20 mouse cellular contexts compared by ENCODE assay signal in the genomic region with DNA sequence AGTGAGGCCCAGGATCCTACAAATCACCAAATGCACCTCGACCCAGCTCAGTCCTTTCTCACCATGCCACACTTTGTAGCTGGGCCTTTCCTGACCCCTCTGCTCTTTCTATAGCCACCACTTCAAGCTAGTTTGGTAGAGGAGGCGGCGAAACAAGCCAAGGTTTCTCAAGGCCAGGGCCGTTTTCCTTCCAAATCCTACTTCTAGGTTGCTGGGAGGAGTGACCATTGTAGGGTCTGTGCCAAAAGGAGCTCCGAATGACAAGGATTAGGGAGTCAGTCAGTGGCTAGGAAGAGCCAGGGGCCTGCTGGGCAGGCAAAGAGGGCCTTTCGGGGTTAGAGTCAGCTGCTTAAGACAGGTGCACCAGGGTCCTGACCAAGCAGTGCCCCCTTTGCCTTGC. TPM values are rescaled to one million over a fixed set of nuclear protein-coding genes. Genes with fewer than 3 reads are reported as not detected.
DNase-seq lines count a peak whose midpoint lies in the region; ATAC-seq and TF ChIP-seq lines count a peak whose summit lies in the region.
"Had no signal": no experiment of that assay in that cellular context is flagged by ENCODE, and none has a peak within 500 bp of the region (broad histone marks: within the 10 kb centered on the region; RNA-seq: fewer than 3 reads in every experiment).

No protein-coding gene starts in this region.

- no peak overlapping the region for H3K9ac ChIP-seq in midbrain, embryonic 12.5 days (replicated peaks)
- H3K9ac ChIP-seq in midbrain, postnatal 0 days (replicated peaks; ENCODE audit: low read length, poor library complexity, severe bottlenecking), result no peak overlapping the region
- no peak overlapping the region for H3K9ac ChIP-seq in hindbrain, embryonic 15.5 days
- no peak overlapping the region for H3K9ac ChIP-seq in neural tube, embryonic 14.5 days (replicated peaks; ENCODE audit: low read depth, low read length)
- H3K9ac ChIP-seq: lung, embryonic 14.5 days had no signal

- peak; percentile 52 for DNase-seq in adrenal gland, adult 2 months
- DNase-seq in adrenal gland, postnatal 25 days, result no peak
- DNase-seq in midbrain, postnatal 0 days (ENCODE audit: low spot score), result no peak
- no peak for DNase-seq in urinary bladder, postnatal 14 days (ENCODE audit: low spot score)
- DNase-seq: heart, adult 18-20 months; kidney, postnatal 10 days; layer of hippocampus, postnatal 36 days; lung, embryonic 14.5 days; retina, postnatal 1 day; thymus, postnatal 36 days had no signal

- no peak overlapping the region for H3K4me3 ChIP-seq in midbrain, embryonic 12.5 days
- no peak overlapping the region for H3K4me3 ChIP-seq in midbrain, postnatal 0 days (ENCODE audit: low read depth, low read length)
- H3K4me3 ChIP-seq in hindbrain, embryonic 15.5 days, result no peak overlapping the region
- H3K4me3 ChIP-seq in neural tube, embryonic 14.5 days (ENCODE audit: low read depth, low read length), result no peak overlapping the region; the same call in 1 of the 2 replicates

- H3K4me2 ChIP-seq in midbrain, embryonic 12.5 days (replicated peaks), result peak overlapping the region; percentile 60
- no peak overlapping the region for H3K4me2 ChIP-seq in midbrain, postnatal 0 days (ENCODE audit: low read depth, low read length, poor library complexity, severe bottlenecking)
- H3K4me2 ChIP-seq in hindbrain, embryonic 15.5 days, result peak overlapping the region; percentile 60
- H3K4me2 ChIP-seq in neural tube, embryonic 14.5 days (ENCODE audit: low read depth, low read length), result peak overlapping the region; percentile 51

- no peak overlapping the region for H3K27ac ChIP-seq in midbrain, embryonic 12.5 days (replicated peaks)
- no peak overlapping the region for H3K27ac ChIP-seq in midbrain, postnatal 0 days (ENCODE audit: low read depth, low read length)
- H3K27ac ChIP-seq in hindbrain, embryonic 15.5 days (replicated peaks), result no peak overlapping the region
- no peak overlapping the region for H3K27ac ChIP-seq in neural tube, embryonic 14.5 days (ENCODE audit: low read depth, low read length)

- no peak for ATAC-seq in midbrain, embryonic 12.5 days (ENCODE audit: low FRiP score, low read depth)
- no peak for ATAC-seq in midbrain, postnatal 0 days (ENCODE audit: low FRiP score)
- no peak for ATAC-seq in hindbrain, embryonic 15.5 days (ENCODE audit: low FRiP score, low read depth)
- no peak for ATAC-seq in neural tube, embryonic 14.5 days (ENCODE audit: low read depth)
- ATAC-seq in activated CD4-positive, CD25-positive, alpha-beta regulatory T cell, adult 4 months, result no peak
- ATAC-seq: intestine, embryonic 16.5 days had no signal

- TF ChIP-seq CTCF in midbrain, postnatal 0 days (IDR thresholded peaks at IDR 0.05), result no peak

- H3K27me3 ChIP-seq in midbrain, embryonic 12.5 days, result peaks cover 32% of the 10 kb centered on the region
- H3K27me3 ChIP-seq in midbrain, postnatal 0 days (ENCODE audit: insufficient read depth, low read length), result no peaks in the 10 kb centered on the region
- H3K27me3 ChIP-seq in hindbrain, embryonic 15.5 days, result 0 out of 2 replicates have a peak, but pooled peaks cover 5% of the 10 kb centered on the region
- H3K27me3 ChIP-seq in neural tube, embryonic 14.5 days (ENCODE audit: control insufficient read depth, insufficient read depth, low read length), result no peaks in the 10 kb centered on the region
- H3K27me3 ChIP-seq: CH12.LX had no signal

- peaks cover 31% of the 10 kb centered on the region for H3K4me1 ChIP-seq in midbrain, embryonic 12.5 days
- H3K4me1 ChIP-seq in midbrain, postnatal 0 days (ENCODE audit: insufficient read depth, low read length), result peaks cover 7% of the 10 kb centered on the region; the same call in 1 of the 2 replicates
- peaks cover 36% of the 10 kb centered on the region for H3K4me1 ChIP-seq in hindbrain, embryonic 15.5 days (replicated peaks)
- H3K4me1 ChIP-seq in neural tube, embryonic 14.5 days (ENCODE audit: control insufficient read depth, insufficient read depth, low read length), result peaks cover 21% of the 10 kb centered on the region; the same call in 1 of the 2 replicates

- H3K36me3 ChIP-seq in midbrain, embryonic 12.5 days, result peaks cover 14% of the 10 kb centered on the region
- H3K36me3 ChIP-seq in midbrain, postnatal 0 days (ENCODE audit: insufficient read depth, low read length), result peaks cover 6% of the 10 kb centered on the region; the same call in 1 of the 2 replicates
- H3K36me3 ChIP-seq in hindbrain, embryonic 15.5 days, result no peaks in the 10 kb centered on the region
- peaks cover 4% of the 10 kb centered on the region; the same call in 1 of the 2 replicates for H3K36me3 ChIP-seq in neural tube, embryonic 14.5 days (ENCODE audit: control insufficient read depth, insufficient read depth, low read length)

- no peaks in the 10 kb centered on the region for H3K9me3 ChIP-seq in midbrain, embryonic 12.5 days
- no peaks in the 10 kb centered on the region for H3K9me3 ChIP-seq in midbrain, postnatal 0 days (ENCODE audit: low read length)
- H3K9me3 ChIP-seq in hindbrain, embryonic 15.5 days, result no peaks in the 10 kb centered on the region
- H3K9me3 ChIP-seq in neural tube, embryonic 14.5 days (ENCODE audit: control insufficient read depth, low read length), result no peaks in the 10 kb centered on the region

- 66% methylated on average over 6 of the region's 6 CpGs for WGBS in midbrain, embryonic 12.5 days
- 61% methylated on average over 6 of the region's 6 CpGs for WGBS in midbrain, postnatal 0 days
- 82% methylated on average over 6 of the region's 6 CpGs for WGBS in hindbrain, embryonic 15.5 days
- 82% methylated on average over 6 of the region's 6 CpGs for WGBS in neural tube, embryonic 14.5 days

RNA-seq across cellular contexts. Expression of a gene that starts 40.0 kb away (rescaled TPM):
- total RNA-seq in adrenal gland, adult 2 months (2021), result not detected
- polyA plus RNA-seq in adrenal gland, adult 2 months (2012; rRNA removed), result not detected in 2 replicates
- not detected in 2 replicates for total RNA-seq in adrenal gland, postnatal 25 days (2021)
- not detected in 2 replicates for polyA plus RNA-seq in midbrain, embryonic 12.5 days (2016; fragmentation: Nextera tagmentation; extraction: Ambion mirVana)
- not detected in 2 replicates for total RNA-seq in midbrain, postnatal 0 days (2014; rRNA removed)
- polyA plus RNA-seq in midbrain, postnatal 0 days (2015; fragmentation: Nextera tagmentation; extraction: Ambion mirVana), result not detected in 2 replicates
- not detected in 2 replicates for polyA plus RNA-seq in hindbrain, embryonic 15.5 days (2015; fragmentation: Nextera tagmentation; extraction: Ambion mirVana)
- not detected in 2 replicates for polyA plus RNA-seq in neural tube, embryonic 14.5 days (2014; fragmentation: Nextera tagmentation; extraction: Ambion mirVana)
- not detected for polyA plus RNA-seq in activated CD4-positive, CD25-positive, alpha-beta regulatory T cell, adult 4 months (2017; shearing (Covaris generic))
- total RNA-seq: CH12.LX; gastrocnemius, adult 18-20 months; heart, adult 18-20 months; layer of hippocampus, postnatal 36 days had no signal
- polyA plus RNA-seq: heart, postnatal 0 days; intestine, embryonic 16.5 days; limb, embryonic 14.5 days; stomach, embryonic 16.5 days had no signal

RNA-seq across cellular contexts. Expression of a gene that starts 41.5 kb away (rescaled TPM):
- total RNA-seq in adrenal gland, adult 2 months (2021), result under 1 TPM; 0.23 to 0.38 TPM
- polyA plus RNA-seq in adrenal gland, adult 2 months (2012; rRNA removed), result 0.18 and 0.58 TPM in 2 replicates
- 0.55 TPM in 1 of 2 replicates, not detected in the other for total RNA-seq in adrenal gland, postnatal 25 days (2021)
- 1.2 and 1.7 TPM in 2 replicates for polyA plus RNA-seq in midbrain, embryonic 12.5 days (2016; fragmentation: Nextera tagmentation; extraction: Ambion mirVana)
- 10.6 and 11.9 TPM in 2 replicates for total RNA-seq in midbrain, postnatal 0 days (2014; rRNA removed)
- polyA plus RNA-seq in midbrain, postnatal 0 days (2015; fragmentation: Nextera tagmentation; extraction: Ambion mirVana), result 10.7 and 13.4 TPM in 2 replicates
- 10.2 and 10.7 TPM in 2 replicates for polyA plus RNA-seq in hindbrain, embryonic 15.5 days (2015; fragmentation: Nextera tagmentation; extraction: Ambion mirVana)
- polyA plus RNA-seq in neural tube, embryonic 14.5 days (2014; fragmentation: Nextera tagmentation; extraction: Ambion mirVana), result 9.0 and 10.0 TPM in 2 replicates
- not detected for polyA plus RNA-seq in activated CD4-positive, CD25-positive, alpha-beta regulatory T cell, adult 4 months (2017; shearing (Covaris generic))
- total RNA-seq: CH12.LX; gastrocnemius, adult 18-20 months; heart, adult 18-20 months had no signal
- polyA plus RNA-seq: heart, postnatal 0 days had no signal
